Mouse (Mus musculus) heart, adult 8-10 months (tissue): ENCODE data around the gene Slc38a1. TPM values are rescaled to one million over a fixed set of nuclear protein-coding genes. Genes with fewer than 3 reads are reported as not detected.
"Not testable (repeated sequence)": the region's sequence is repeated elsewhere in the genome, so short reads cannot be mapped to it uniquely, and the experiment has no call there.

Experiments used
- DNase-seq: peaks from one replicate; pipeline ENCODE4 v3.0.0; 2022; ENCODE audit warnings: low spot score
- total RNA-seq, 4 experiments: library from RNA; stranded (reverse); gene quantifications; 2 replicates each; pipeline ENCODE4 v1.2.4; 2022

Slc38a1 gene
- total RNA-seq, 4 experiments from 2014 or later = 3.5 to 7.9 (median 6.1) TPM

DNA sequence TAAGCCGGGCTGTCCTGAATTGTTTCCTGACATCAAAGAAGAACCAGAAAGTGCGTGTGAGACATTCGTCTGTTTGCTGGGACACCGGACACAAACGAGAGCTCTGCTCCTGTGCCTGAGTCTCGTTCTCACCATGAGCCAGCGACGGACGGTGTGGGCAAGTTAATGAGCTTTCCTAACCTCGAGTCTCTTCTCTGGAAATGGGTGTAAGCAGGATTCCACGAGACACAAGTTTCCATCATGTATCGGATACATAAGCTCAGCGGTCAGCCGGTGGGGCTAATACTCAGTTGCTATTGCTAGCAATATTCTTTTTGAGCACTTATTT lies 15.5 kb upstream of the Slc38a1 start:
- no peak for DNase-seq

- no peak for DNase-seq
These were observed 15.0 kb upstream of the Slc38a1 start for GRCm38 (mm10) chr15:96657576-96658274.

DNA sequence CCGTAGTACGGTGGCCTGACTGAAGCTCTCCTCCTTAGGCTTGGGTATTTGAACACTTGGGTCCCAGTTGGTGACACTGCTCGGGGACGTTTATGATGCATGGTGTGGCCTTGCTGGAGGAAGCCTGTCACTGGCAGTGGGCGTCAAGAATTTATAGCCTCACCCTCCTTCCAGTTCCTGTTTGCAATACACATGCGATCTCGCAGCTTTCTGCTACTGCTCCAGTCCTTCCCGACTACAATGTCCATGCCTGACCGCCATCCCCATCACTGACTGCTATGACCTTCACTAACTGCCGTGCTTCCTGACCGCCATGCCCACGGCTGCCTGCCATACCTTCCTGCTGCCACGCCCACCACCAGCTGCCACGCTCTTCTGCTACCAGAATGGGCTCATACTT lies 12.8 kb upstream of the Slc38a1 start:
- no peak for DNase-seq

DNA sequence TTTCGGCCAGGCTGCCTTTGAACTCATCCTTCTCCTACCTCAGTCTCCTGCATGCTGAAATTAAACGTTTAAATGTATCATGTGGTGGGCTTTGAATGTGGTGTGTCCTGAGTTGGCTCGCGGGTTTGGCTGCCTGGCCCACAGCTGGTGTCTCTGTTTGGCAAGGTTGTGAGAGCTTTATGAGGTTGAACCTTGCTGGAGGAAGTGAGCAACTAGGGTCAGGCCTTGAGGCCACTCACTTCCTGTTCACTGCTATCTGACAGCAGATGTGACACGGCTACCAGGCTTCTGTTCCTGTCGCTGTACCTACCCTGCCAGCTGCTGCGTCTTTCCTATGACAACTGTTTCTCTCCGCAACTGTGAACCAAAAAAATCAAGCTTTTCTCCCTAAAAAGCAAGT lies 12.0 kb upstream of the Slc38a1 start:
- no peak for DNase-seq

DNA sequence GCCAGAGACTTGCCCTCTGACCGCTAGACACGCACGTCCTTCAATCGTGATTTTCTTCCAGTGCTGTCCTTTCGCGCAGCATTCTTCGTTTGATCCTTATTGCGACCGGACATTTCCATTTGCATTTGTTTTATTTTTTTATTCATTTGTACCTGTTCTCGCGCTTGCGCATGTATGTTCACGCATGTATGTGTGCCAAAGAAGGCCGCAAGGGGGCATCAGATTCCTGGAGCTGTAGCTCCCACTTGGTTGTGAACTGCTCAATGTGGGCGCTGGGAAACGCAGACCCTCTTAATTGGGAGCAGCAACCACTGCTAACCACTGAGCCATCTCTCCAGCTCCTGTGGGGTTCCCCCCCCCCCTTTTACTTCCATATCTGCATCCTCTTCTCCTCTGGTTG lies 10.3 kb upstream of the Slc38a1 start:
- DNase-seq = no peak

DNA sequence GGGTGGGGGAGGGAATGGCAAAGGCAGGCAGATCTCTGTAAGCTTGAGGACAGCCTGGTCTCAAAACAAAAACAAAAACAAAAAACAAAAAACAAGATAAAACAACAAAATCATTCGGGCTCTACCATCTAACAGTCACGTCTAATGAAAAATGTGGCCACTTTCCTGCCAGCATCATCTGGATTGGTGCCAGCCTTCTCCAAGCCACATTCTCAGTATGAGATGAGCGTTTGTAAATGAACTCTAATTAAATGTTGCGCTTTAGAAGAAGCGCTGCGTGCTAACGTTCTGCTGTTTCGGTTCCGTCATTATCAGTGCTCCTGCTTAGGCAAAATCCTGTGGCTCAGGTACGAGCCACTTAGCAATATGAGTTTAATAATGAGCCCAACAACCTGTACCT lies 9.8 kb upstream of the Slc38a1 start:
- no peak for DNase-seq

GRCm38 (mm10) chr15:96647376-96647775 lies 4.7 kb upstream of the Slc38a1 start:
- no peak for DNase-seq

GRCm38 (mm10) chr15:96641821-96642435 lies 785 bp downstream of the Slc38a1 start:
- no peak for DNase-seq

DNA sequence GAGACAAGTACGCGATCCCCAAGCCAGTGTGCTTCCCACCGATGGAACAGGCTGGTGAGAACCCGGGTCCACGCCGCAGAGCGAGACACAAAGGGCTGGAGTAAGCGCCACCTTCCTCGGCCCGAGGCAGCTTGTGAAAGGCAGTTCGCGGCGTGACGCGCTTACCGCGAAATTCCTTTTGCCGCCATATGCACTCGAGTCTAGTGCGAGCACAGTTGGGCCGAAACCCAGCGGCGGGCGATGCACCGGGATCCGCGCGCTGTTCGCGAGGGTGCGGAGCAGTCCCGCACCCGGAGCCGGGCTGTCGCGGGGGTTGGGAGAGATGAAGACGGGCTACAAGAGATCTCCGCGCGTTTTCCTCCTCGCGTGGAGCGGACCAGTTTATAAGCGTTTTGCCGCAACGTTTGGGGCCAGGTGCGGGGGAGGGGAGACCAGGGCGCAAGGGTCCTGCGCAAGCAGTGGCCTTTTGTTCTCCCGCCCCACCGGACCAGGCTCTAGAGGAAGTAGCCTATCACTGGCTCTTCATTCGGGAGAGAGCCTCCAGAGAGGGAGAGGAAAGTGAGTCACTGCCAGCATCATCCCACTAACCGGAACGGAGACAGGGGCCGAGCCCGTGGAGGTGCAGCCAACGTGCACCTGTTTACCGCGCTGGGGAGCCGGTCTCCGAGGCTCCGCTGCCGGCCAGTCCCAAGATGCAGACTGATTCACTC lies 1.4 kb downstream of the Slc38a1 start:
- peak; percentile 27 for DNase-seq

GRCm38 (mm10) chr15:96640291-96640985 lies 2.3 kb downstream of the Slc38a1 start:
- no peak for DNase-seq

DNA sequence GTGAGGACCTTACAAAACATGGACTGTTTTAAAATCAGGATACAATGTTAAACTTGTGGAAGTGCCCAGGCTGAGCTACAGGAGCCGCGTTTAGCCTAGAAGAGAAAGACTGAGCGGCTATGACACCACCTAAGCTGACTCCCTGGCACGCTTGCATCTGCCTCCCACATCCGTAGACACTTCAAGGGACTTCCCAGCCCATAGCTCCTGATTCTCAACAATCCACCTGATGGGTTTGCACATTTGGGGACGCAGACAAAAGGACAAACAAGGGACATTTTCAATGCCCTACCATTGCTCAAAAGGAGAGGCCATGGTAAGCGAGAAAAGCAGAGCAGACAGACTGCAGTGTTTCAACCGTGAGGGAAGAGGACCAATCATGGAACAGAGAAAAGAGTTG lies 3.1 kb downstream of the Slc38a1 start:
- no peak for DNase-seq

DNA sequence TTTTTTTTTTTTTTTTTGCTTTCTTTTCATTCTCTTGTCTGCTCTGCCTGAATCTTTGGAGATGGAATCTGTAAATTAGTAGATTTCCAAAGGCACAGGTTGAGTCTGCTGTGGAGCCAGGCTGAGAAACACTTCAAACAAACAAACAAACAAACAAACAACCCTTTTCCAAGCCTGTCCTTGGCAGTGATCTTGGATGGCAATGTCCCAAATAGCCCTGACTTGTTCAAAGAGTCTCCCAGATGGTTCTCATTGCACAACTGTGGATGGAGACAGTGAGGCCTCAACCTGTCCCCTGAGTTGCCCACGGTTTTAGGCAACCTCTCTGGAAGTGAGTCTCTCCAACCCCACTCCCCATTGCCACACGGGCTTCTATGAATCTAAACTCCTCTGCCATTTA lies 4.1 kb downstream of the Slc38a1 start:
- no peak for DNase-seq

DNA sequence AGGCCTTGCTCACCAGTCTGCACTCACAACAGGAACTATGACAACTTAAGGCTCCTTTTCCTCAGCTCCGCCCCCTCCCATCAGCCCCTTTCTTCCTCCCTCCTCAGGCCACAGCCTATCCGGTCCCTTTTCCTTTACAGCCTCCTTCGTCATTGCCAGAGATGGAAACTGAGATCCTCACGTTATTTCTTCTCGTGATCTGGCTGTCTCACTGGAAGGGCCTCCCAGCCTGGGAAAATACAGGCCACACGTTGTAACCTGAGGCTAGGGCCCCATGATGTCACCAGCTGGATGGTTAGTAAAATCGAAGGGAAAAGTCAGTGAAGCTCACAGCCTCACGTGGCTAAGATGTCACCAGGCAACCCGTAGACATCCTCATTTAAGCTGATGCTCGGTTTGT lies 4.5 kb downstream of the Slc38a1 start:
- DNase-seq = no peak

DNA sequence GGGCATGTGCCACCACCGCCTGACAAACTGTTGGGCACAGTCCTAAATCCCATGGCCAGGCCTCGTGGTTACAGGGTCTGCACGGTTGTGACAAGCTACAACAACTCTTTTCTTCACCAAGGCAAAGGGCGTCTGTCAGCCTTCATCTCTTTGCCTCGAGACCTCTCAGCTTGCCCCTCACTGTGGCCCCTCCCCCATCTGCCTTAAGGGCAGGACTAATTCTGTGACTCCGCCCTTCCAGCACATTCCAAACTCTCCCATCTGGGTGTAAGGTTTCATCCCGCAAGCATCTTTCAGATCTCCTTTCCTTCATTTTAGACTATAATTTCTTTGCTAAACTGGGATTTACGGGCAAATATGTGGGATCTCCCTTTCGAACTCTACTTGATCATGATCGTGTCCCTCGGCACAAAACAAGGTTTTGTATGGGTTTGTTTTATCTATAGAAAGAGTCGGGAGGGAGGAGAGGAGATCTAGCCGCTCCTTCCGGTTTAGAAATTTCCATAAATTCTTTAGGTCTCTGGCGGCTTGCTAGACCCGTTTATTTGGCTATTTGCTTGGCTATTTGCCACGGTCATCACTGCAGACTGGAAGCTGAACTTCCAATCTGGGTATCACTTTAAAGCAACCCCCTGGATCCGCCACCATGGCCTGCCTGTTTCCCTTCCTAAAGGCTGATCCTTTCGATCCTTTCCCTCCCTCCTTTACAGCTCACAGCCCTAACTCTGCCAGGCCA lies 7.9 kb downstream of the Slc38a1 start:
- DNase-seq = no peak

DNA sequence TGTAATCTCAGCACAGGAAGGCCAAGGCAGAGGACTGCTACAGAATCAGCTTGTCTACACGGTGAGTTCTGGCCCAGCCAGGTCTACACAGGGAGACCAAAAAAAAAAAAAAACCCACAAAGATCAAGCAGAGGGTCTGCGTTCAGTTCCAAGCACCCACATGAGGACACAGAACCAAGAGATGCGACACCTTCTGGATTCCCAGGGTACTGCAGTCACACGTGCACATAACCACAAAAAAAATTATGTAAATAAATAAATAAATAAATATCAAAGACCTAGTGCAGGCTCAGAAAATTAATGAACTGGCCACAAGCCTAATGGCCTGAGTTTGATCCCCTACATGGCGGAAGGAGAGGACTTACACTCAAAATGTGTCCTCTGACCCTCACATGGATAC lies 10.5 kb downstream of the Slc38a1 start:
- DNase-seq = no peak

DNA sequence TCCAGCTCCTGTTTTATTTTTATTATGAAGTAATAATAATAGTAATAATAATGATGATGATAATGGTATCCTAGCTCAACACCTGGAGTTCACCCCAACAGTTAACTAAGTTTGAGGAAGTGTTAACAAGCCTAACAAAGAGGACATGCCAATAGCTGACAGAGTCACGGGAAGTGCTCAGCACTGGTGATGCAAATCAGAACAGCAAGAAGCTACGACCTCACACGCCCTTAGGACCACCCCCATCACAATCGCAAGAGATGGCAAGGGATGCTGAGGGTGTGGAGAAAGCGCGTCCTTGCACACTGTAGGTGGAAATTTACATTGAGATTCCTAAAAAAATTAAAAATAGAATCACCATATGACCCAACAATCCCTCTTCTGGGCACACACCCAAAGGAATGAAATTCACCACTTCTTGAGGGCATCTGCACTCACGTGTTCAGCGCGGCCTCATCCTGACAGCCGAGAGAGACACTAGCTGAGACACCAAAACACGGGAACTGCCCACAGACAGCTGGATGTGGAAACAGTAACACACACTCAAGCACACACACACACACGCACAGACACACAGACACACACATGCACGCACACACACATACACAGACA lies 11.5 kb downstream of the Slc38a1 start:
- DNase-seq = no peak

DNA sequence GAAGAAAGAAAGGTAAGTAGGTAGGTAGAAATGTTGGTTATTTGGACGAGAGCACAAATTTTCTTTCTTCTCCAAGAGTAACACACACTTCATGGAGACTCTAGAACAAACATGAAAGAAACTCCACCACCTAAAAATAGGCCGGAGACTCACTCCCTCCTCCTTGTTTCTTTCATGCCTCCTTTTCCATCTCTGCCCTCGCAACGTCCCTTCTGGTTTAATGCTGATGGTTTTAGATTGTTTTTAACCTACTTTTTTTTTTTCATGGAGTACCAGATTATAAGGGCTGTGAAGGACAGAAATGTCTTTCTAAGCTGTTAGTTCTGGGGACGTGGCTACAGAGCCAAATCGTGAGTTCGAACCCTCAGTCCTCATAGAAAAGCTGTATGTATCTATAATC lies 14.5 kb downstream of the Slc38a1 start:
- DNase-seq = no peak

GRCm38 (mm10) chr15:96626871-96627270 lies 15.8 kb downstream of the Slc38a1 start:
- no peak for DNase-seq

- not testable (repeated sequence) for DNase-seq
These were observed 17.7 kb downstream of the Slc38a1 start for GRCm38 (mm10) chr15:96625012-96625411.

DNA sequence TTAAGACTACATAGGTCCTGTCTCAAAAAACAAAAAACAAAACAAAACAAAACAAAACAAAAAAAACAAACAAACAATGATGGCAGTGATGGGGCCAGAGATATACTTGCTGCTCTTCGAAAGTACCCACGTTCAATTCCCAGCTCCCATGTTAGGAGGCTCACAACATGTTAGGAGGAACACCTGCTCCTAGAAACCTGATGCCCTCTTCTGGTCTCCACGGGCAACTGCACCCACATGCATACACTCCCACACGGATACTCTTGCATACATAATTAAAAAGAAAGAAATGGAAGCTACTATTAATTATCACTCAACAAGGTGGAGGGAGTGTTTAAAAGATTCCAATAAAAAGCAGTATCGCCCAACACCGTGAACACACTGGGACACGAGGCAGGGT lies 20.3 kb downstream of the Slc38a1 start:
- DNase-seq = no peak

GRCm38 (mm10) chr15:96621686-96622085 lies 21.0 kb downstream of the Slc38a1 start:
- no peak for DNase-seq
